Mouse (Mus musculus): ENCODE results near the gene Ptpn11.

DNA sequence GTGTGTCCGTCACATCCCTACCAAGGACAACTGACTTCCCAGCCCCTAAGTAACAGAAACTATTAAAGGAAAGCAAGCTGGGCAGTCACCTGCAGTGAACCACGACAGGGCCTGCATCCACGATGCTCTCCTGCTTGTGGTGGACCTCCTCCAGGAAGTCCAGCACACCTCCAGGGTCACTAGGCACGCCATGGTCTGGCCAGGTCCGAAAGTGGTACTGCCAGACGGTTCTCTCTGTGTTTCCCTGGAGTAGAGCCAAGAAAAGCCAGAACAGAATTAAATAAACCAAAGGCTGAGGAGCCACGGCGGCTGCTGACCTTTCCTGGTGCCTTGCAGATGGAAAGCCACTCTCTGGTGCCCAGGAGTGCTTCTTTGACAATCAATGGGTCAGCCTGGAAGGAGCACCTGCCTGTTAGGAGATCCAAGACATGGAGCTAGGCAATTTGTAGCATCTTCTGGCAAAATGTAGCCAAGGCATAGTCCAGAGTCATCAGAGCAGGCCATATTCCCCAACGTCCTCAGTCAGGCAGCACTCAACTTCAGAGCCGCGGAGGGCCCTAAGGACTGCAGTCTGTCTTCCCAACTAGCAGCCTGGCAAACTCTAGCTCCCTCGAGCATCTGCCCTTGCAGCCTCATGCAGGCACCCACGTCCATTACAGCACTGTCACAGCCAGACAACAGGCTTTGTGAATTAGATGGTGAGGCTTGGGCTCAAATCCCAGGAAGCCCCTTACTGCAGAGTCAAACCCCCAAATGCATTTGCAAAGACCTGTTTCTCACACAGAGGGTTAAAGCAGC is 46.6 kb downstream of the Ptpn11 start:
- TF ChIP-seq CTCF (IDR thresholded peaks at IDR 0.05; ENCODE audit: control insufficient read depth, insufficient read depth, insufficient read length) (no peak), USF1 (IDR thresholded peaks at IDR 0.05; ENCODE audit: low read depth) (no peak), MYOG (IDR thresholded peaks at IDR 0.05; ENCODE audit: control insufficient read depth, extremely low read depth, insufficient read length) (no peak), FOSL1 (IDR thresholded peaks at IDR 0.05; ENCODE audit: insufficient read depth, low read length, poor library complexity, severe bottlenecking) (no peak), CEBPB (IDR thresholded peaks at IDR 0.05; ENCODE audit: low read depth) (no peak), MAX (IDR thresholded peaks at IDR 0.05) (no peak)
